Mouse (Mus musculus): ENCODE measurements around the gene Phkb. TPM values are rescaled to one million over a fixed set of nuclear protein-coding genes. Genes with fewer than 3 reads are reported as not detected.
A peak's percentile ranks its signal among the peaks of the same experiment; 100 is the strongest.
"Not testable (repeated sequence)": the region's sequence is repeated elsewhere in the genome, so short reads cannot be mapped to it uniquely, and the experiment has no call there.

Phkb gene
- 26.0 and 26.3 TPM in 2 replicates for polyA plus RNA-seq (2015; fragmentation: Nextera tagmentation; extraction: Ambion mirVana)

DNA sequence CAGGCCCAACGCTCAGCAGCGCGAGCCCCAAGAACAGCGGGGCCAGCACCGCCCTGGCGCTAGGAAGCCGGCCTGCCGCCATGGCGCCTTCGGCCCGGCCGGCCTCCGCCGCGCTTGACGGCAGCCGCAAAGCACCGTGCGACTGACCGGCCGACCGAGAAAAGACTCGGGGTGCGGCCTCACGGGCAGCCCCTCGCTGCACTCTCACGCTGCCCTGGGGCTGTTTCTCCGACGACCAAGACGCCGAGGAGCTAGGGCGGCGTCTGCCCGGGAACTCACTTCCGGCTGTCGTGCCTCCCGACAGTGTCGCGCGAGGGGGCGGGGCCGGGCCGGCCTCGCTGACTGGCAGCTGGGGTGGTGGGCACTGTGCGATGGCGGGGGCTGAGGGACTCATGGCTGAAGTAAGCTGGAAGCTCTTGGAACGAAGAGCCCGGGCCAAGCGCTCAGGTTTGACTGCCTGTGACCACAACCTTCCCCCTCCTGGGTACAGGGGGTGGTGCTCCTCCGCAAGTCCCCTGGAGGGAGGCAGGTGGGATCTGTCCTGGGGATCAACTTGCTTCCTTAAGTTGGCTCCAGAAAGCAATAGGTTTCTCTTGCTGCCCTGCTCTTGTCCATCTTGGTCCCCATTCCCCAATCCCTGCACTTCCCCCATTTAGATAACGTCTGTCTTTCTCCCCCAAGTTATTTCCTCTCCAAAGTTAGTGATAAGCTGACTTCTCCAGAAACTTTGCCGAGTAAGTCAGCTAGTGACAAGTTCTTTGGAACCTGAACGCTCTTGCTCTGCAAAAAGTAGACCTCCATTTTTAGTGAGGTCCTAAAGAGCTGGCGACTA lies at the start of gene Phkb, which contains the start of gene Itfg1:
Gene Phkb, plus strand, starts transcription at position 303 of the 832 bp plus-strand sequence.
Gene Itfg1, minus strand, starts transcription at position 265 of the 832 bp plus-strand sequence.
- WGBS = under 1% methylated on average over 53 of the region's 54 CpGs
- no peaks in the 10 kb centered on the region for H3K9me3 ChIP-seq (ENCODE audit: control insufficient read depth, low read length)
- H3K36me3 ChIP-seq (ENCODE audit: control insufficient read depth, insufficient read depth) = peaks cover 2% of the 10 kb centered on the region; the same call in 1 of the 2 replicates
- peak within 1 kb of the TSS; percentile 90 for H3K4me3 ChIP-seq (replicated peaks; ENCODE audit: low read length)
- H3K27me3 ChIP-seq (replicated peaks; ENCODE audit: control insufficient read depth, insufficient read depth, low read length) = no peaks in the 10 kb centered on the region
- ATAC-seq = peak; percentile 98
- H3K27ac ChIP-seq (ENCODE audit: low read length) = peak within 1 kb of the TSS; percentile 97
- H3K9ac ChIP-seq (replicated peaks; ENCODE audit: low read depth, low read length) = peak within 1 kb of the TSS; percentile 98
- H3K4me1 ChIP-seq (replicated peaks; ENCODE audit: control insufficient read depth, insufficient read depth, low read length) = peaks cover 14% of the 10 kb centered on the region
- H3K4me2 ChIP-seq (ENCODE audit: low read length) = peak within 1 kb of the TSS; percentile 70

DNA sequence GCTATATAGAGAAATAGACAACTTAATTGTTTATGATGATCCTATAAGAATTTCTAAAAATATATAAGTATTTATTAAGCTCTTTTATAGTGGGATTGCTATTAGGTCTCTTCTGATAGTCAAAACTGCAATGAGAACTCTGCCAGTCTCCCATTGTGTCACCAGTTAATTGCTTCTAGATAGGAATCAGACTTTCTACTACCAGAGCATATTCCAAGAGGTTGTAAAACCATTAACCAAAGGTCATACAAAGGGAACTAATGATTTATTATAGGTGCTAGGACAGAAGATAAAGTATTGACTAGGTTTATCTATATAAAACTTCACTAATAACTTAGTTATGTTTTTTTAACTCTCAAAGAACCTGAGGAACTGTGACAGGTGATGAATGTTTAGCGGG lies 44.4 kb upstream of the Phkb start:
- not testable (repeated sequence) for H3K4me2 ChIP-seq (ENCODE audit: low read length); H3K4me3 ChIP-seq (replicated peaks; ENCODE audit: low read length); H3K9me3 ChIP-seq (ENCODE audit: control insufficient read depth, low read length); H3K36me3 ChIP-seq (ENCODE audit: control insufficient read depth, insufficient read depth); H3K27ac ChIP-seq (ENCODE audit: low read length); H3K4me1 ChIP-seq (replicated peaks; ENCODE audit: control insufficient read depth, insufficient read depth, low read length); ATAC-seq; H3K9ac ChIP-seq (replicated peaks; ENCODE audit: low read depth, low read length); H3K27me3 ChIP-seq (replicated peaks; ENCODE audit: control insufficient read depth, insufficient read depth, low read length)
- WGBS = 100% methylated on average over 1 of the region's 1 CpGs

DNA sequence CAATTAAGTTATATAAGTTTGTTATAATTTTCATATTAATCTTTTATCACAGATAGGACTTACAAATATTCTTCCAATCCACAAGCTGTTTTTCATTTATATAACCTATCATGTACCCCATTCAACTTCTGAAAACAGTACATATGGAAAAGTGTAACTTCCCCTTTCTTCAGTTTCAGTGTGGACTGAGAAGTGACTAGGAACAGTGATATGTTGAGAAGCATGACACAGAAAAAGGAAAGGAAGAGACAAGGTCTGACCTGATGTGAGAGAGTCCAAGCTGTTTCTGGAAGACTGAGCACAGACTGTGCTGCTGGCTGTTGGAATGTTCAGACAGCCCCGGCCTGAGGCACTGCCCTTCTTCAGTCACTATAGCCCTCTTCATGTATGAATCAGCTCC lies 40.6 kb upstream of the Phkb start:
- H3K4me3 ChIP-seq (replicated peaks; ENCODE audit: low read length) = no peak overlapping the region
- H3K27me3 ChIP-seq (replicated peaks; ENCODE audit: control insufficient read depth, insufficient read depth, low read length) = no peaks in the 10 kb centered on the region
- WGBS = 95% methylated on average over 1 of the region's 1 CpGs
- no peaks in the 10 kb centered on the region for H3K9me3 ChIP-seq (ENCODE audit: control insufficient read depth, low read length)
- H3K4me2 ChIP-seq (ENCODE audit: low read length) = no peak overlapping the region
- H3K9ac ChIP-seq (replicated peaks; ENCODE audit: low read depth, low read length) = no peak overlapping the region
- H3K27ac ChIP-seq (ENCODE audit: low read length) = no peak overlapping the region
- ATAC-seq = no peak
- no peaks in the 10 kb centered on the region for H3K4me1 ChIP-seq (replicated peaks; ENCODE audit: control insufficient read depth, insufficient read depth, low read length)
- 0 out of 2 replicates have a peak, but pooled peaks cover 2% of the 10 kb centered on the region for H3K36me3 ChIP-seq (ENCODE audit: control insufficient read depth, insufficient read depth)

DNA sequence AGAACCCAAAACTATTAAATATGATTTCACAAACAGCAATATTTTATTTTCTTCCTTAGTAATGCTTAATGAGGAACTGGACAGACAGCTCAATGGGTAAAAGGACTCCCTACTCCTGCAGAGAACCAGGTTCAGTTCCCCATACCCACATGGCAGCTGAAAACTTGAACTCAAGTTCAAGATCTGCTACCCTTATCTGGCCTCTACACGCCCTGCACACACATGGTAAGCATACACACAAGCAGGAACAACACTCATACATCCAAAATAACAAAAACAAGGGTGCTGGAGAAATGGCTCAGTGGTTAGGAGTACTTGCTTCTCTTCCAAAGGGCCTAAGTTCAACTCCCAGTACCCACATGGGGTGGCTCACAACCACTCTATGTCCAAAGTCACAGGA lies 39.4 kb upstream of the Phkb start:
- Histone ChIP-seq H3K9ac (replicated peaks; ENCODE audit: low read depth, low read length) (no peak overlapping the region), H3K4me1 (replicated peaks; ENCODE audit: control insufficient read depth, insufficient read depth, low read length) (no peaks in the 10 kb centered on the region), H3K4me3 (replicated peaks; ENCODE audit: low read length) (no peak overlapping the region), H3K4me2 (ENCODE audit: low read length) (no peak overlapping the region), H3K27ac (ENCODE audit: low read length) (no peak overlapping the region), H3K36me3 (ENCODE audit: control insufficient read depth, insufficient read depth) (0 out of 2 replicates have a peak, but pooled peaks cover 2% of the 10 kb centered on the region), H3K27me3 (replicated peaks; ENCODE audit: control insufficient read depth, insufficient read depth, low read length) (no peaks in the 10 kb centered on the region), H3K9me3 (ENCODE audit: control insufficient read depth, low read length) (no peaks in the 10 kb centered on the region)
- WGBS = 91% methylated on average over 1 of the region's 1 CpGs
- ATAC-seq = no peak

DNA sequence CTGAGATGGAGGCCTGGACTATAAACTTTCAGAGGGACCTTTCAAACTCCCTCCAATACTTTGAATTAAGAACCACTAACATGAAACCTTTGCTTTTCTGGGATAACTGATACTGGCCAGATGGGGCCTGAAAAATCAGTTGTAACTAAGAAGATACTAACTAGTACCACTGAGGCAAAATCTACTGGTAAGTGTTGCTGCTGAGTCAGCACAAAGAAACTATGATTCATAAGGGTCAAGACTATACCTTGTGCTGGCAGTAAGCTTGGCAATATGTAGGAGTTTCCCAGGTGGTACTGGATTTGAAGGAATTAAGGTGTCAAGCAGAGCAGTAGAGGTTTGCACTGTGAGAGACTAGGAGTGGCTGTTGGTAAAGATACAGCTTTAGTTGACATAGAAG lies 27.1 kb upstream of the Phkb start:
- H3K27me3 ChIP-seq (replicated peaks; ENCODE audit: control insufficient read depth, insufficient read depth, low read length) = no peaks in the 10 kb centered on the region
- no peak overlapping the region for H3K4me3 ChIP-seq (replicated peaks; ENCODE audit: low read length)
- no peaks in the 10 kb centered on the region for H3K9me3 ChIP-seq (ENCODE audit: control insufficient read depth, low read length)
- no peak for ATAC-seq
- no peak overlapping the region for H3K4me2 ChIP-seq (ENCODE audit: low read length)
- H3K4me1 ChIP-seq (replicated peaks; ENCODE audit: control insufficient read depth, insufficient read depth, low read length) = no peaks in the 10 kb centered on the region
- no peak overlapping the region for H3K27ac ChIP-seq (ENCODE audit: low read length)
- no peak overlapping the region for H3K9ac ChIP-seq (replicated peaks; ENCODE audit: low read depth, low read length)
- H3K36me3 ChIP-seq (ENCODE audit: control insufficient read depth, insufficient read depth) = 0 out of 2 replicates have a peak, but pooled peaks cover 2% of the 10 kb centered on the region

DNA sequence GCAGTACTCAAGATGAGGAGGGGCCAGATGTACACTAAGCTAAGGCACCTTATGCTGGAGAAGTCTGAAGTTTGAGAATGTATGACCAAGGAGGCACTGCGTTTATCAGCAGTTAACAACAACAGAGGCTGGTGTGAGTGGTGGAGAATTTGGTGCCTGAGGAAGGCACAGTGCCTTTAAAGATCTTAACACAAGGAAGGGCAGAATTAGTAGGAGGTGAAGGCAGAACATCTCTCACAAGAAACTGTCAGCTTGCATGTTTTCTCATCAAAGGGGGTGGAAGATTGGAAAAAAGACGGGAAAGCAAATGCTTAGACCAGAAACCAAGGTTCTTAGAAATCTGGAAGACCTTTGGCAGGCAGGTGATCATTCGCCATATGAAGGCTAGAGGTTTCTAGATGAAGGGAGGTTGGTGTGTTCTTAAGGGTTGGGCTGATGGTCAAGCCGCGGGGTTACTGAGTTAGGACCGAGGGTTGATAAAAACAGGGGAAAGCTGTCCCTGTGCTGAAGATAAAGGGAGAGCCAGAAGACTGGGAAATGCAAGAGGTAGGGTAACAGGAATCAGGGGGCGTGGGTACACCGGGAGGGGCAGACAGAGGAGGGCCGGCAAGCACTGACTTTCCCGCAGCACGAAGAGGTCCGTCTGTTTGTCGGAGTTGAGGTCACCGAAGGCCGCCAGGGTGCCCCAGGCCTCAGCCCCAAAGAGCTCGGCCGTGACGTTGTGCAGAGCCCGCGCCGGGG lies 673 bp upstream of the Phkb start:
- H3K9ac ChIP-seq (replicated peaks; ENCODE audit: low read depth, low read length) = peak overlapping the region; percentile 98
- ATAC-seq = no peak
- H3K9me3 ChIP-seq (ENCODE audit: control insufficient read depth, low read length) = no peaks in the 10 kb centered on the region
- H3K27ac ChIP-seq (ENCODE audit: low read length) = peak overlapping the region; percentile 97
- peaks cover 14% of the 10 kb centered on the region for H3K4me1 ChIP-seq (replicated peaks; ENCODE audit: control insufficient read depth, insufficient read depth, low read length)
- peak overlapping the region; percentile 70 for H3K4me2 ChIP-seq (ENCODE audit: low read length)
- no peaks in the 10 kb centered on the region for H3K27me3 ChIP-seq (replicated peaks; ENCODE audit: control insufficient read depth, insufficient read depth, low read length)
- peaks cover 6% of the 10 kb centered on the region; the same call in 1 of the 2 replicates for H3K36me3 ChIP-seq (ENCODE audit: control insufficient read depth, insufficient read depth)
- peak overlapping the region; percentile 90 for H3K4me3 ChIP-seq (replicated peaks; ENCODE audit: low read length)
- under 1% methylated on average over 21 of the region's 21 CpGs for WGBS

DNA sequence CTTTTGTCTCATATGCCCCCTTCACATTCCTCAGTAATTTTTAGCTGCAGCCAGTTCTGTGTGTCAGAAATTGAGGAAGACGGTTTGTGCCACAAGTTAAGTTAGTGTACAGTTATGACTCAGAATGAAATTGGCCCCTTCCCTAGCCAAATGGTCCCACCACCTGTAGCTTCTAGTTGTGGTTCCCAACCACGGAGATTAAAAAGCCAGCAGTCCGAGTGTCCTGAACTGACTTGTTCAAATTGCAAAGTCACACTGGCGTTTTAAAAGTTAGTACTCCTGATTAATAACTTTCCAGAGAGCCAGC lies 683 bp downstream of the Phkb start:
- H3K9me3 ChIP-seq (ENCODE audit: control insufficient read depth, low read length) = no peaks in the 10 kb centered on the region
- H3K27me3 ChIP-seq (replicated peaks; ENCODE audit: control insufficient read depth, insufficient read depth, low read length) = no peaks in the 10 kb centered on the region
- H3K4me2 ChIP-seq (ENCODE audit: low read length) = peak overlapping the region; percentile 70
- peak overlapping the region; percentile 90 for H3K4me3 ChIP-seq (replicated peaks; ENCODE audit: low read length)
- peaks cover 14% of the 10 kb centered on the region for H3K4me1 ChIP-seq (replicated peaks; ENCODE audit: control insufficient read depth, insufficient read depth, low read length)
- 15% methylated on average over 4 of the region's 4 CpGs for WGBS
- ATAC-seq = no peak
- peak overlapping the region; percentile 98; the same call in 1 of the 2 replicates for H3K9ac ChIP-seq (replicated peaks; ENCODE audit: low read depth, low read length)
- peaks cover 2% of the 10 kb centered on the region; the same call in 1 of the 2 replicates for H3K36me3 ChIP-seq (ENCODE audit: control insufficient read depth, insufficient read depth)
- H3K27ac ChIP-seq (ENCODE audit: low read length) = no peak overlapping the region

DNA sequence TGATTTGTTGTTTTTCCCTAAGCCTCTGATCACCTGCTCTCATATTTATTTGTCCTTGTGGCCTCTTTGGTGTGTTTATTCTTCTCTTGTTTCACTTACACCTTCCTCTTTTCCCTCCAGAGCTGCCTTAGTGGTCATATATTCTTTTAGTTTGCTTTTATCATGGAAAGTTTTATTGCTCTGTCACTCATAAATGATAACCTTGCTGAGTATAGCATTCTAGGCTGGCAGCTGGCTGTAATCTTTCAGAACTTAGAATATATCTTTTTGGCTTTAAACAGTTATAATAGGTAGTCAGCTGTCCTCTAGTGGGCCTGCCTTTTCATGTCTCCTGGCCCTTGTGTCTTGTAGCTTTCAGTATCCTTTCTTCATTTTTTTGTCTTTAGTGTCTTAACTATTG lies 5.1 kb downstream of the Phkb start:
- Histone ChIP-seq H3K27me3 (replicated peaks; ENCODE audit: control insufficient read depth, insufficient read depth, low read length) (no peaks in the 10 kb centered on the region), H3K4me1 (replicated peaks; ENCODE audit: control insufficient read depth, insufficient read depth, low read length) (0 out of 2 replicates have a peak, but pooled peaks cover 3% of the 10 kb centered on the region), H3K36me3 (ENCODE audit: control insufficient read depth, insufficient read depth) (no peaks in the 10 kb centered on the region), H3K27ac (ENCODE audit: low read length) (no peak overlapping the region), H3K4me2 (ENCODE audit: low read length) (no peak overlapping the region), H3K4me3 (replicated peaks; ENCODE audit: low read length) (no peak overlapping the region), H3K9me3 (ENCODE audit: control insufficient read depth, low read length) (no peaks in the 10 kb centered on the region), H3K9ac (replicated peaks; ENCODE audit: low read depth, low read length) (no peak overlapping the region)
- ATAC-seq = no peak

Measured in forebrain, embryonic 16.5 days (tissue).